Mouse (Mus musculus) gastrocnemius, adult 2 months (tissue): ENCODE results near the gene Gtf2i. TPM values are rescaled to one million over a fixed set of nuclear protein-coding genes. Genes with fewer than 3 reads are reported as not detected.

Experiments used
- DNase-seq: peaks from one replicate; pipeline ENCODE4 v3.0.0; 2022
- H3K27ac ChIP-seq: fragments of 200-600 bp; 2 replicates; pipeline ENCODE4 v1.8.1; 2022; ENCODE audit warnings: mild to moderate bottlenecking
- H3K4me3 ChIP-seq: fragments of 200-600 bp; 2 replicates; pipeline ENCODE4 v1.8.1; 2022; ENCODE audit warnings: mild to moderate bottlenecking, moderate library complexity
- CTCF ChIP-seq: fragments of 200-600 bp; IDR thresholded peaks from 2 replicates; pipeline ENCODE4 v1.8.1; 2022; ENCODE audit warnings: antibody characterized with exemption, mild to moderate bottlenecking, moderate library complexity
- intact Hi-C: fragments of 180-260 bp; cut with DNase I; formaldehyde crosslinking; loops from one replicate; pipeline ENCODE4 v1.15.1; 2025
- total RNA-seq, 2 experiments: library from RNA; stranded (reverse); gene quantifications; 2 replicates each; pipeline ENCODE4 v1.2.3; 2021

Gtf2i gene
- total RNA-seq, 2 experiments from 2014 or later, result 103 to 122 TPM

- intact Hi-C loops, result no loop called here
- H3K4me3 ChIP-seq, result no peak overlapping the region
- no peak for DNase-seq
- no peak for TF ChIP-seq CTCF
- H3K27ac ChIP-seq, result no peak overlapping the region
Measured at GRCm38 (mm10) chr5:134268751-134269150, 45.8 kb downstream of the Gtf2i start.

DNA sequence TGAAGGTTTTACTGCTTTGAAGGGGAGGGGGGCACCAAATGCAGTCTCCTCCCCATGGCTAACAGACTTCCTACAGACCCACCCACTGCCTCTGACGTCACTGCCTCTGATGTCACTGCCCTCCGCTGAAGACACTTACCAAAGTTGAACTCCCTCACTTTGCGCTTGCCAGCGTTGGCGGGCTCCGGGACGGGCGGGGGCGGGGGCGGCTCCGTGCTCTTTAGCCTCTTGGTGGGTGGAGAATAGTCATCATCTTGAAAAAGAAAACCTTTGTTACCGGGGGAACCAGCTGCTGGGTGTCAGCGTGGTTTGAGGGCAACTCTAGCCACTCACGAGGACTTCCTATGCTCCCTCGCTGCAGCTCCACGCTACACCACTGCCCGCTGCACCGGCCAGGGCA lies 48.2 kb downstream of the Gtf2i start:
- no peak for DNase-seq
- no peak for TF ChIP-seq CTCF
- Histone ChIP-seq H3K27ac (no peak overlapping the region), H3K4me3 (no peak overlapping the region)
- intact Hi-C loops, result no loop called here

- TF ChIP-seq CTCF, result no peak
- no peak overlapping the region for H3K27ac ChIP-seq
- no peak overlapping the region for H3K4me3 ChIP-seq
- DNase-seq, result no peak
- intact Hi-C loops, result no loop called here
Measured at GRCm38 (mm10) chr5:134265890-134266289, 48.7 kb downstream of the Gtf2i start.

GRCm38 (mm10) chr5:134260001-134260636 lies 54.4 kb downstream of the Gtf2i start:
- DNase-seq, result no peak
- TF ChIP-seq CTCF, result no peak
- intact Hi-C loops, result no loop called here
- H3K4me3 ChIP-seq, result no peak overlapping the region
- no peak overlapping the region for H3K27ac ChIP-seq

GRCm38 (mm10) chr5:134258934-134259333 lies 55.6 kb downstream of the Gtf2i start:
- intact Hi-C loops, result no loop called here
- H3K27ac ChIP-seq, result no peak overlapping the region

DNA sequence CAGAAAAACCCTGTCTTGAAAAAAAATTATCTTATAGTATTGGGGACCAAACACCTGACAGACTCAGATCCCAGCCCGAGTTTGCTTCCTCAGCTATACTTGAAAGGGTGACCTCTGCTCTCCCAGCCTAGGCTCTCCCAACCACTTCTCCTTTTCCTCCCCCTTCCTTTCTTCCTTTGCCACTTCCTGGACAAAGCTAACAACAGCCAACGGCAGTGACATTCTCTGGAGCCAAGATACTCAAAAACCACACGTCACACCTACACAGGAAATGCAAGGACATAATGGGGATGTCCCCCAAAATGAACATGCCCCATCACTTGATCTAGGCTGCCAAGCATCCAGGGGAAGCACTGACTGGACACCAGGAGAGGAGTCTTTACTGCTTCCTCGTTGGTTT lies 56.2 kb downstream of the Gtf2i start:
- DNase-seq, result no peak
- intact Hi-C loops, result no loop called here

More at GRCm38 (mm10) chr5:134258934-134259333, 55.6 kb downstream of the Gtf2i start:
- TF ChIP-seq CTCF, result no peak
- H3K4me3 ChIP-seq, result no peak overlapping the region
- DNase-seq, result no peak

DNA sequence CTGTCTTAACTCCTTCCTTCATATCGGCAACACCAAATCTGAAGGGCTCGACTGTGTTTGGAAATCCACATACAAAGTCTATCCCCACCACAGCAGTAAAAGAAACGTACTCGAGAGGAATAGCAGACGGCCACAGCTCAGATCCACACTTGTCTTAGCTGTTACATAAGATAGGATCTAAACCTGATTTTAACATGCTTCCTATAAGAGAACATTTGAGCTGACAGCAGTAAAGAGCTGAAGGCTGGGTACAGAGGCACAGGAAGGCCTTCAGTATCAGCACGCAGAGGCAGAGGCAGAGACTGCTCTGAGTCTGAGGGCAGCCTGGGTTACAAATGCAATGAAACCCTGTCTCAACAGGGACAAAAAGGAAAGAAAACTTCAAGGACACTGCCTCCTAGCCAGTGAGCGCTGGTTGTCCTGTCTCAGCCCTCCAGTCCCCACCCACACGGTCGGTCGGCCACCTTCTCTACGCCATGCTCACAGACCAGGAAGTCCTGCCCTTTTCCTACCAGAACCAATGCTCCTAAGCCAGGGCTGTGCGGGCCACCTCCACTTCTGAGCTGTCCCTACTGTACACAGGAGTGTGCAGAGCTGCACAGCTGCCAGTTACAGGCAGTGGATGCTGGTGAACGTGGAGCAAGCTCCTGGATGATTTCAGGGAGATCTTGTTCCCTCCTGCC lies 57.1 kb downstream of the Gtf2i start:
- TF ChIP-seq CTCF, result no peak
- intact Hi-C loops, result no loop called here
- H3K4me3 ChIP-seq, result no peak overlapping the region
- H3K27ac ChIP-seq, result no peak overlapping the region
- no peak for DNase-seq

More for the DNA sequence above, 56.2 kb downstream of the Gtf2i start:
- Histone ChIP-seq H3K4me3 (no peak overlapping the region), H3K27ac (no peak overlapping the region)
- TF ChIP-seq CTCF, result no peak

DNA sequence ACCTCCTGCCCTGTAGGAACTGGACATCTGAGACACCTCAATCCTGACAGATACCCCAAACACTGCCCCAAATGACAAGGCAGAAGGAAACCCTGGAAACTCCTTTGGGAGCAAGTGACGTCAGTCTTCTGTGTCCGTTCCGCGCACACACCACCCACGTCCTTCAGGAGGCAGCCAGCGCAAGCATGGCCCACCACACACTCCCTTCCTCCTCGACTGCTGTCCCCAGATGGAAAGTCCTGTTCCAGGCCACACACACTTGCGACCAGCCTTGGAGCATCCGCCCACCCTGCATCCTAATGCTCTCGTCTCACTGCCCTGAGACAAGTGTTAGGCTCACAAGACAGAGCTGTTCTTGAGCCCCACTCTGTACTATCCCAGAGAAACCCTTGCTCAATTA lies 59.3 kb downstream of the Gtf2i start:
- intact Hi-C loops, result no loop called here
- no peak for DNase-seq
- H3K27ac ChIP-seq, result no peak overlapping the region
- no peak for TF ChIP-seq CTCF
- H3K4me3 ChIP-seq, result no peak overlapping the region

DNA sequence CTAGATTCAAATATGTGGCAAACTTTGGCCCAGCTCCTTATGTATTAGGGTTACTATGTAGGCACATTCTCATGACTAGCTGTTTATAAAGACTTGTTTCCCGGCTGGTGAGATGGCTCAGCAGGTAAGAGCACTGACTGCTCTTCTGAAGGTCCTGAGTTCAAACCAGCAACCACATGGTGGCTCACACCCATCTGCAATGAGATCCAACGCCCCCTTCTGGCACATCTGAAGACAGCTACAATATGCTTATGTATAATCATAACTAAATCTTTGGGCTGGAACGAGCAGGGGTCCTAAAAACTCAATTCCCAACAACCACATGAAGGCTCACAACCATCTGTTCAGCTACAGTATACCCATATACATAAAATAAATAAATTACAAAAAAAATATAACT lies 60.8 kb downstream of the Gtf2i start:
- intact Hi-C loops, result no loop called here
- H3K27ac ChIP-seq, result no peak overlapping the region
- TF ChIP-seq CTCF, result peak; percentile 18; the same call in 1 of the 2 replicates
- DNase-seq, result no peak
- no peak overlapping the region for H3K4me3 ChIP-seq

DNA sequence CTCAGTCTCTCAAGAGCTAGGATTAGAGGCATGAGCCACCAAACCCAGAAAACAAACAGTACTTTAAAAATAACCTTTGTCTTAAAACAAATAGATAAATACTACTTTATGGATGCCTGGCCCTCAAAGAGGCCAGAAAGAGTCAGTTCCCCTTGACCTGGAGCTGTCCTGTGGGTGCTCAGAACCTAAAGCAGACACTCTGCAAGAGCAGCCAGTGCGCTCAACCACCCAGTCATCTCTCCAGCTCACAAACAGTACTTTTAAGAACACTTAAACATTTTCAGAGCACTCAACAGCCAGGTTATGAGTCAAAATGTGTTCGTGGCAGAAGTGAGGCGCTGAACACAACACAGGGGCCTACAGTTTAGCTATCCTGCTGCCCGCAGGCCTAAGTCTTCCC lies 63.5 kb downstream of the Gtf2i start:
- no peak overlapping the region for H3K27ac ChIP-seq
- no peak overlapping the region for H3K4me3 ChIP-seq
- no peak for TF ChIP-seq CTCF
- intact Hi-C loops, result no loop called here
- no peak for DNase-seq

GRCm38 (mm10) chr5:134250601-134251000 lies 64.0 kb downstream of the Gtf2i start:
- no peak for TF ChIP-seq CTCF
- no peak for DNase-seq
- intact Hi-C loops, result no loop called here
- Histone ChIP-seq H3K27ac (no peak overlapping the region), H3K4me3 (no peak overlapping the region)

- TF ChIP-seq CTCF, result no peak
- intact Hi-C loops, result no loop called here
- no peak overlapping the region for H3K27ac ChIP-seq
- DNase-seq, result no peak
- no peak overlapping the region for H3K4me3 ChIP-seq
Measured at GRCm38 (mm10) chr5:134249245-134249649, 65.3 kb downstream of the Gtf2i start.

- Histone ChIP-seq H3K4me3 (no peak overlapping the region), H3K27ac (no peak overlapping the region)
- DNase-seq, result no peak
- intact Hi-C loops, result no loop called here
- no peak for TF ChIP-seq CTCF
Measured at GRCm38 (mm10) chr5:134248608-134249244, 65.8 kb downstream of the Gtf2i start.
